Mouse (Mus musculus) E14TG2a.4 (cell line): Measurements from ENCODE around the gene Pigu.

Source experiments
- CTCF ChIP-seq: conservative IDR thresholded peaks from 2 replicates; pipeline ENCODE4 v1.5.1; 2014; ENCODE audit warnings: low read length
- NANOG ChIP-seq: IDR thresholded peaks from 2 replicates; pipeline ENCODE4 v1.6.1; 2014; ENCODE audit warnings: borderline replicate concordance, low read length, mixed read lengths
- POU5F1 ChIP-seq: IDR thresholded peaks from 2 replicates; pipeline ENCODE4 v1.6.1; 2014; ENCODE audit warnings: low read length, borderline replicate concordance

DNA sequence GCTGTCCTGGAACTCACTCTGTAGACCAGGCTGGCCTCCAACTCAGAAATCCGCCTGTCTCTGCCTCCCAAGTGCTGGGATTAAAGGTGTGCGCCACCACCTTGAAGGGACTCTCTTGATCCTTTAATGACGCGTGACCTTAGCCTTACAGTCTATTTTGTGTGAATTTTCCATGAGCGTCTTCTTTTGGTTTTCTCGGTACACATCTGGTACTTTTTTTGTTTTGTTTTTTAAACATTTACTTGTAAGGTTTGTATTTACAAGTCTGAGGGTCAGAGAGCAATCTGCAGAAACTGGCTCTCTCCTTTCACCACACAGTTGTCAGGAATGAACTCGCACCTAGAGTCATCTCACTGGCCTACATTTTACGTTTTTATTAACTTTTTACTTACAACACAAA, 83.6 kb downstream of the Pigu start:
- TF ChIP-seq CTCF: no peak
- TF ChIP-seq POU5F1: no peak
- no peak for TF ChIP-seq NANOG
